Mouse (Mus musculus): ENCODE measurements at regions not wholly inside any gene's neighbourhood (a gene's known extent, or its start where the extent isn't known, plus 50 kb on each side); places are given as distances from the start of the nearest gene placed in this dataset.
"Not testable (repeated sequence)": the region's sequence is repeated elsewhere in the genome, so short reads cannot be mapped to it uniquely, and the experiment has no call there.

DNA sequence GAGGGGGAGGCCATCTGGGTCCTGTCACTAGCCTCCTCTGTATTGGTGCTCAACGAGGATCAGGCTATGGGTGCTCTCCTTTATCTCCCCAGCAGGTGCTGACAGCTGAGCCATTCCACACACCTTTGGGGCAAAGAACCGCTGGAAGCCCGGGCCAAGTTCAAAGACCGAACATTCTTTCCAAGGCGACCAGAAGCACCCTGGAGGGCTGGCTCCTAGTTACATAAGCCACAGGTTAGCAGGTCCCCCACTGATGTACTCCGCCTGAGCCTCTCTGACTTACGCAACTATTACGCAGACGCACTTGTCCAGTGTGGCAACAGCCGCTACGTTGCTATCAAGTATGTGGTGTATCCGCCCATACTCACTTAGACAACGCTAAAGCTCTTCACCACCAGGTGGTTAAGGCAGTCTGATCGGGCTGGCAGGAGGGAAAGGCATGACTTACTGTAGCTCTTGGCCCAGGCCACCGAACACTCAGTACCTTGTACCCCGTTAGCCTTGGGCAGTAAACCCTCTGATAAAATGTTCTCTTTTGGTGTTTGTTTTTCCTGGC lies 69.2 kb downstream of the Gm33543 start:
- no peak for DNase-seq

DNA sequence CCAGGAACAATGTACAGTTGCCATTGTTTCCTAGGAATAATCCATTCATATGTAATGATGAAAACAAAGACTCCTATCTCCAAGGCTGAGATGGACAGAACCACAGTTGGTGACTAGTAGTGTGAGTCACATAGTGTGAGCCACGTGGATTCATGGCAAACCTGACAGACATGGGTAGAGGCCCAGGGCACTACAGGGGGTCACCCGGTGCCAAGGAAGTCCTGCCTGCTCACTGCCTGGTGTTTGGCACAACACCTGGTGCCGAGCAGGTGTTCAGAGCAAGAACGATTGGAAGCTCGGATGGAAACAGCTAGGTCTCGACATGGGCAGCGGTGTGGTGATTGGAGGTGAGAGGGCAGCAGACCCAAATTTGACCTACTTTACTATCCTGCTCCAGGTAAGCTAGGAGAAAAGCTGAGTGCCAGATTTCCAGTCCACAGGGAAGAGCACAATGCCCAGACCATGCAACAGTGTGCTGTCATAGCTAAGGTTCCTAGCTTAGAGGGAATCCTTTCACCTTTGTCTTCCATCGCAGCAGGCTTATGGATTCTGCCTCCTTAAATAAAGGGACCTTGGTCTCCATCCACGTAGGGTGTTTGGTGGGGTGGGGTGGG lies 69.8 kb downstream of the Gm33543 start:
- DNase-seq, result no peak

DNA sequence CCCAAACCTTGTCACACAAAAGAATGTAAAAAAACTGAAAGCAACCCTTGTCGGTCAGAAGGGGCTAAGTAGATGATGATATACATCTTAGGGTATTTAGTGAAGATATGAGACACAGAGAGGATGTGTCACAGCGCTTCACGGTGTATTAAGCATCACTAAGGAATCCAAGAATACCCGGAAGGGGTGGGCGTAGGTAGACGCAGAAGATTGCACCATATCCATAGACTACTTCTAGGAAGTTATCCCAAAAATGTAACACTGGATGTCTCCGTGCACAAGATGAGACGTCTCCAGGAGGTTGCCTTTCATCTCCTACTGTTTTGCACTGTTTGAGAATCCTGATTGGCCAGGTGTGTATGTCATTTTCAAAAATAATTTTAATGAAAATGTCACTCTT lies 73.8 kb downstream of the Gm33543 start:
- DNase-seq, result no peak

DNA sequence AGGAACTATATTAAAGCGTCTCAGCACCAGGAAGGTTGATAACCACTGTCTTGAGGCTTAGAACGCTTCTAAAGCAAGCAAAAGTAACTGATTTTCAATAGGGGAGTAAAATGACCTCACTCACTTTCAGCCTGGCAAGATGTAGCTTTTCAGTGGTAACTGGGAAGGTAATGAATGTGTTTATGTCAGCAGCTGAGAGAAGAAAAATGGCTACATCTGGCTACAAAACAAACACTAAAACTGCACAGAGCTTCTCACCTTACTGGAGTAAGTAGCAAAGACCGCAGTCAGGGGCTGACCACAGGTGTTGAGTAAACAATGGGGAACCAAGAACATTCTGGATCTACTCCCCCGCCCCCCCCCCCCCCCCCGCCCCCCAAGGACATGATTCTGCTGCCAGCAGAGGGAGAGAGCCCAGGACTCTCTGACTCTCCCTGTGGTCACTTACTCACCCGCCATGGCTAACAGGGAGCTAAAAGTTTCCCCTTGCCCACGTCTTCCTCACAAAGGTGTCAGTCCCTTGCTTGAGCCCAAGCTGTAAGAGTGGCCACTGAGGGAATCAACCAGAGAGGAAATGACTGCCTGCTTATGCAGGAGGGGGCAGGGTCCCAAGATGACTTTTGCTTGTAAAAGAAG lies 75.1 kb downstream of the Gm33543 start:
- DNase-seq, result no peak

DNA sequence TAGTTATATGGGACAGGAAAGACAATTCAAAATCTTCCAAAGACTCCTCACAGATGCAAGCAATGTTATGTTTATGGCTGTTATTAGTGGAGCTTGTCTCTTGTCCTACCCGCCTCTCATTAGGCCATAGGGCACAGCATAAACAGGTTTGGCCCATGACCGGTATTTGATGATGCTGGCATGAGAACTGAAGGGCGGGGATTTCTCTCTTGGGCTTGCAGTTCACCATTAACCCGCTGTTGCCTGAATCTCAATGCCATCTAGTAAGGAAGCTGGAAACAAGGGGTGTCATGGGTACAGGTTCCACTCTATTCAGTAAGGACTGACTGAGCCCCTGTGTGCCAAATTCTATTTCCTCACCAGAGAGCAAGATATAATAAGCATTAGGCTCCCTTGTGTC lies 78.6 kb downstream of the Gm33543 start:
- no peak for DNase-seq

DNA sequence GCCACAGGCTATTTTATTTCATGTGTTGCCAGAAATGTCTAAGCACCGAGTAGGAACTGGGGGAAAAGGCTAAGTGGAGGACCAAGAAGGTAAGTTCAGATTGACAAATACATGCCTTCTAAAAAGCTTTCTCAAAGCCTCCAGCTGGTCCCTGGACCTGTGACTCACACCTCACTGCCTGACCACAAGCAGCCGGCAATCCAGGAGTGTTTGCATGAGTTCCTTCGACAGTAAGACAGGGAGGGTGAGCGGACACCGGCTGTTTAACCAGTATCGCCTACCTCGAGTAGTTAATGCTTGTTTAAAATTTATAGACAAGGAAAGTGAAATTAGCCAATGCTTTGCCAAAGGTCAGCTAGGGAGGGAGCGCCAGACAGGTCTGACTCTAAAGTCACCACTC lies 80.1 kb downstream of the Gm33543 start:
- no peak for DNase-seq

DNA sequence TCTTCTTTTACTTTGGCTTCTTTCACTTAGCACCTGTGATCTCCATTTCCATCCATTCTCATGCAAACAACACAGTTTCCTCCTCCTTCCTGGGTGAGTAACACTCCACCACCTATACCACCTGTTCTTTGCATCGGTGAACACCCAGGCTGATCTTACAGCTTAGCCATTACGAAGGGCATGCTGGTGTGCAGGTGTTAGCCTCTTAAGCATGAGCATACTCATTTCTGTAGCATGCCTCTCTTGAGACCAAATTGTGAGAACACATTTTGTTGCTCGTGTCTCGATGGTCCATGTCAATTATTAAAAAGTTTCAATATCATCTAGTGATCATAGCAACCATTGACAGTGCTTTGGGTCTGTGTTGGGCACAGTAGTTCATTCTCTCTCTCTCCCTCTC lies 80.8 kb downstream of the Gm33543 start:
- no peak for DNase-seq

DNA sequence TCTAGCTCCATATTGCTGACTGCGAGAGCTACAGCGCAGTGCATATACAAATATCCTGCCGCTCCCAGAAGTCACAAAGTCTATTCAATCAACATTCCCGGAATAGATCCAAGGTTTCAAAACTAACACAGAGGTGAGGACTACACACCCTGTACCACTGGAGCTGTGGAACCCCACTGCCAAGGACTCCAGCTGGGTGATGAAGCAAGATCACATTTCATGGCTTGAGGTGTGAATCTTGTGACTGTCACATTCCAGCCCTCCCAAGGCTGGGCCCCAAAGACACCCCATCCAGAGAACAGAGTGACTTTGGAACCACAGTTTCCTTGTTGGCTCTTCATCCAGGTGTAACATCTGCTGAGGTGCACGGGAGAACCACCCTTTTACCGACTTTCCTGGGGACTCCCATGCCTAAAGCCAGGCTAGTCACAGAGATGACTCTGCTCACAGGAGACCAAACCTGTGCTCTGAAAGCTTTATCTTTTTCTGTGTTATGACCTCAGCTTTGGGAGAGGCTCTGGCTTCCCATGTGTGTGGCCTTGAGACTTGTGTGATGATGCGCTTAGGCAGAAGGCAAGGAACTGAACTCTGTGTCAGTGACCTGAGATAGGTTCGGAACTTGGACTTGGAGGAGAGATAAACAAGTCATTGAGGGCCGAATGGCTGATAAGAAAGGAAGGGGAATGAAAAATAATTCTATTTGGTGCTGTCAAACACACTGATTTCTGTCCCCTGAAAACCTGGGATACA lies 82.4 kb downstream of the Gm33543 start:
- DNase-seq, result no peak

DNA sequence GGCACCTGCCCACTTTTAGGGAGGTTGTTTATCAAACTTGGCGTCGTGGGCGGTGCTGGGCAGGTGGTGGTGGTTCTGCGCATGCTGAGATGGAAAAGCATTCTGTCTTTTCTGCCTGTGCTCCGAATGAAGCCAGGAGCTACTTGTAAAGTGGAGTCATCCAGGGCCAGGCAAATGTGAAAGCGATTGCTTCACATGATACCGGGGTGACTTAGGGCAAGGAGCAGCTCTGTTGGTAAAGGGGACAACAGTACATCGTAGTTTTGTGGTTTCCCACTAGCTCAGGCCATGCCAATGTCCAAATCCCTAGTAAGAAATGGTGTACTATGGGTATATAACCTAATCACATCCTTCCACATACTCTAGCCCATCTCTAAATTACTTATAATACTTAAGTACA lies 84.5 kb downstream of the Gm33543 start:
- DNase-seq, result no peak

DNA sequence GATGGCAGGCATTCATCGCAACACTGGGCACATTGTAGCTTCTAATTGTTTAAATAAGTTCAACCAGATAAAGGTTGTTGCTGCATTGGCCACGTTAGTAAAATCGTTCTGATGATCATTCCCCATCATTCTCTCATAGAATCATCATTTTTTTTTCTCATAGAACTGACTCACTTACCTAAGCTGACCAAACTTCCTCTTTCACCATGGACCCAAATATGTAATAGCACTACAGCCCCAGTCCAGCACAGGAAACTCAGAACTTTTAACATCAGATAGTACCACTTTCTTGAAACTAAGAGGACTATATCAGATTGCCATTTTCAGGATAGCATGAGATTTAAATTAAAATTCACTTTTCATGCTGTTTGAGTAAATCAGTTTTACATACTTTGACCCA lies 82.2 kb upstream of the Anapc15-ps start:
- DNase-seq, result no peak

DNA sequence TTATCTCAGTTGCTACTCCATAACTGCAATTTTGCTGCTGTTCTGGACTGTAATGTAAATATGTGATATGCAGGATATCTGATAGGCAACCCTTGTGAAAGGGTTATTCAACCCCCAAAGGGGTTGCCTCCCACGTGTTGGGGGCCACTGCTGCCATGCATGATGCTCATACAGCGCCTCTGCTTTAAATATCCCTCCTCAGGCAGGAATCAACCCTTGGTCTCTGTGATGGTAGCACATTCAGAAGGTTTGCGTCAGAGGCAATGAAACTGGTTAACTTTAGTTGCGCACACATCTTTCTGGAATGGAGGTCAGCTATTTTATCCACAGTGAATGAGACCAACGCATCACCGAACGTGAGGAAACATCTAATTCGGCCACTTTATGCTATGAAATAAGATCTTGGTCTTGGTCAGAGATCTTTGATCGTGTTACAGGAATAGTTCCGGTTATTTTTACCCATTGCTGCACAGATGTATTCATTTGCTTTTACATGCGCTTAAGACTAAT lies 80.2 kb upstream of the Anapc15-ps start:
- DNase-seq, result no peak

DNA sequence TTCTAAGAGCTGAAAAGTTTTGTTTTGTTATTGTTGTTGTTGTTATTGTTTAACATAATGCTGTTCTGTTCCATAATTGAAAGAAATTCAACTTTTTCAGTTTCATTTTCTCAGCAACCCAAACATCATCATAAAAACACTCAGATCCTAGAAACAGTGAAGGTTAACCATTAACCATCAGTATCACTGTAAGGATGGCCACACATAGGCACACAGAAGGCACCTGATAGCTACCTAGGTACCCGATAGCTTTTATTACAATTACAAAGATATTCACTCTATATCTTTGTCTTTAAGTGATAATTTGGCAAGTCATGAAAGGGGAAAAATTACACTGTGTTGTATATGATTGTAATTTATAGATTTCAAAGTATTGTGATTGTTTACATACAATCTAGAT lies 75.1 kb upstream of the Anapc15-ps start:
- no peak for DNase-seq

DNA sequence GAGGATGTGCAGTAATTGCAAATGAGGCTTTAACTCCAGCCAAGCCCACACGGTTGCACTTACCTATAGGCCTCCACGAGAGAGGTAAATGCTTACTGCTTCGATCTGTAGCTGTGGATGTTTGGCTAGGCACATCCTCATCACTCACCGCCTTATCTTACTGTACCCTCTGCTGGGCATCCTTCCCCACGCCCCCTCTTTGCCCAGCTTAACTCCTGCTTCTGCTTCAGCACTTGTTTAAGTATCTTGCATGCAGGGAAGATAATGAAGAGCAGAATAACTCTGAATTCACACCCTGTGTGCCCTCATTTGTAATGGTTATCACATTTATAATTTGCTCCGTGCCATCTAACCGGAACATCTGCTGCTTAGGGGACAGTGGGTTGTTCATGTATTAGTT lies 74.7 kb upstream of the Anapc15-ps start:
- no peak for DNase-seq

DNA sequence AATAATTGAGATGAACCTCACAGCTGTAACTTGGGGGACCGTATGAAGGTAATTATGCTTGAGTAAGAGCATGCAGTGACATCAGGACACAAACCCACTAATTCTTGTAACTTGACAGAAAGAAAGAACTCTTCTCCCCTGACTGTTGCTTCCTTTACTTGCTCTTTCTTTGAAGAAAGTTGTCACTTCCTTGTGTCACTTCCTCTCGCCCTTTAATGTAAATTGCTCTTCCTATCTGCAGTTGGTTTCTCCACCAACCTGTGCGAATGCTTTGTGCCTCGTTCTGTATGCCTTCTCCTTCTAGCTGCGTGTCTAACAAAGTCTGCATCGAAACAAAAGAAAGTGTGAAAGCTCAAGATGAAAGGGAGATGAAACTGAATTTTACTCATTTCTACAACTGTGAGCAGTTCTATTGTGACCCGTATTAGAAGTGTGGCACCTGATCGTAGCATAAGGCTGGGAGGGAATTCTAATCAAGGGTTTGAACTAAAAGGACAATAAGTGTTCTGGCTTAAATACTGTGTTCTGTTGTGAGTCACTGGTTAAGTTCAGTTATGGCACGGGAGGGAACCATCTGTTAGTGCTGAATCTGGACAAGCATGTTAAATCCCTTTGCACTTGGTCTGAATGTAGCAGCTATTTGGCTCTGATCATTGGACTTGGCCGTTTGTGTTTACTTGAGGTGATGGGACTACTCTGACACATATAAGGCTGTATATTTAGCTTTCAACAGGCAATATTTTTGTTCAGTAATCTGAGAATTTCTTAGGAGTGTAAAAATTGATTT lies 72.8 kb upstream of the Anapc15-ps start:
- DNase-seq, result no peak

DNA sequence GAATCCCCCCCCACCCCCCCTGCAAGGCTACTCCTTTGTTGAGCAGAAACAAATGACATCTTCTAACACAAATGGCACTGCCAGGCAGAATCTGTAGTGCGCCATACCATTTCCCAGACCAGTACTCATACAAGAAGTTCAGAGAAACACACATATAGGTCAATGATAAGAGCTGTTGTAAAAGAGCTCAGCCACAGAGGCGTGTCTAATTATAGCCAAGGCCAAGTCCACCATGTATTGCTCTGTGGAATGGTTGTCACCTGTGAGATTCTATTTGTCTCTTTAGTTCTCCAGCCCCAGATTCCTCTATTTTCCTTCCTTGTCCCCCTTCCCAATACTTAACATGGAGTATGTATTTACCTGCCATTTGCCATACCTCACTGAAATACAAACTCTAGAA lies 72.0 kb upstream of the Anapc15-ps start:
- no peak for DNase-seq

DNA sequence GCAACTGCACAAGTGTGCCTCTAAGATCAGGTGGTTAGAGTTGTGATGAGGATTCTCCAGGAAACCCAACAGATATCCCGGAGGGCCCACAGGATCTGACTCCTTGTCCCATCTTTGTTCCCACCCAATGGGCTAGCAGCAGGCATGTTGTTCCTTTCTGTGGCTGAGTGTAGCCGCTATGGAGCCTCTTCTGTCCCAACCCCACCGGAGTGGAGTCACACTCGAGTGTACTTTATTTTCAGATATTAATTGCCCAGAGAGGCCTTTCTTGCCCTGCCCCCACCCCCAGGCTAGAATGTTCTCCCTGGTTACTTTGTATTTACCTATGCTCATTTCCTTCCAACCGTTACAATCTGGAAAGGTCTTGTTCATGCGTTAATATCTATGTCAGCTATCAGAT lies 70.4 kb upstream of the Anapc15-ps start:
- DNase-seq, result no peak

DNA sequence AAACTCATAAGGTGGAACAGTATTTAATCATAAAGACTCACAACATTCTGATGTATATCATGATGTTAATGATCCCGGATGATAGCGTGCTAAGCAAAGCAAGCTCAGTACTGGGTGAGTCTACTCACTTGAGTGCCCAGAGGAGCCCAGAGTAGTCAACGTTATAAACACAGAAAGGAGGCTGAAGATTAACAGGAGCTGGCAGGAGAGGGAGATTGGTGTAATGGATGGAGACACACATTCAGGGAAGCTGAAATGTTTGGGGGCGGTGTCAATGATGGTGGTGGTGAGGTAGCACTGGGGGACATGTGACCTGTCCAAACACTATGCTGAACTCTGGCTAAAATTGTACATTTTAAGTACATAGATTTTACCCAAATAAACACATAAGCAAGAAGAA lies 66.2 kb upstream of the Anapc15-ps start:
- no peak for DNase-seq

DNA sequence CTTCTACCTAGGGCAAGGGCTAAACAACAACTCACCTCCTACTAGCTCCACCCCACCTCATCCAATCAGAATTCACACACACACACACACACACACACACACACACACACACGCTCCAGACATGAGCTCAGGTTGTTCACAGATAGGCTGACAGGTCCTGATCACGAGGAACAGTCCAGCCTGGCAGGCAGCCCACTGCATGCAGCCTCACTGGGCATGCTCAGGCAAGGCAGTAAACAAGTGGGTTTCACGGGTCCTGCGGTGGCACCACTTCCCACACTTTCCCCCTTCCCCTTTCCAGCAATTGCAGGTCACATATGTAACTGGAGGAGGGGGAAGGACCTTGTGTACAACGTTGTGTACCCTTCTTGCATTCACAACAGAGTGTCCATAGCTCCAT lies 63.5 kb upstream of the Anapc15-ps start:
- not testable (repeated sequence) for DNase-seq

DNA sequence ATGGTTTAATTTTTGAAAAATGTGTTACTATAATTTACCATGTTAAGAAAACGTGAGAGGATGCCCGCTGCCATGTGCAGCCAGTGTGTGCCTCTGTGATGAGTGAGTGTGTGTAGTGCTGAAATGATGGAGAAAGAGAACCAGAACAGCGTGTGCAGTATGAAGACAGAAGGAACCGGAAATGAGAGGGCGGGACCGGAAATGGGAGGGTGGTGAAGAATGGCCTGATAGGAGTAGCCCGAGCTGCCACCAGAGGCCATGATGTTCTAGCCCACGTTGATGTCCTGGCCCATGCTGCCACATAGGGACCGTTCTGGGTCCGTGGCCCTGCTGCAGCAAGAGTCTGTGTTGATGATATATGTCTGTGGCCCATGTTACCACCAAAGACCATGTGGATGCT lies 57.8 kb upstream of the Anapc15-ps start:
- DNase-seq, result no peak

DNA sequence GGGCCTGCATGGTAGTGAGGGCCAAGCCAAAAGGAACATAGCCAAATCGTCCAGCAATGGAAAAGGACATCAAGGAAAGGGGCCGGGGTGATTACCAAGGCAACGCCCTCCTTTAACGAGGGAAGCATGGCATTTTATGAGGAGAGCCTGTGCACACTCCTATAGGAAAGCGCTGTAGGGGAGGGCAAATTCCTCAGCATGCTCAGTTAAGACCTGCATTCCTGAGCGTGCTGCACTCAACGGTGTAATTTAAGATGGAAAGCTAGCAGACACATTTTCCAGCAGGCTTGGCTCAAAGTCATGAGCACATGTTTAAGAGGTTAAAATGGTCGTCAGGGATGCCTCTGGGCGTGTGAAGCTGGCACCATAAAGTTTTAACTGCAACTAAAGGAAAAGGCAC lies 56.6 kb upstream of the Anapc15-ps start:
- DNase-seq, result peak; percentile 55

DNA sequence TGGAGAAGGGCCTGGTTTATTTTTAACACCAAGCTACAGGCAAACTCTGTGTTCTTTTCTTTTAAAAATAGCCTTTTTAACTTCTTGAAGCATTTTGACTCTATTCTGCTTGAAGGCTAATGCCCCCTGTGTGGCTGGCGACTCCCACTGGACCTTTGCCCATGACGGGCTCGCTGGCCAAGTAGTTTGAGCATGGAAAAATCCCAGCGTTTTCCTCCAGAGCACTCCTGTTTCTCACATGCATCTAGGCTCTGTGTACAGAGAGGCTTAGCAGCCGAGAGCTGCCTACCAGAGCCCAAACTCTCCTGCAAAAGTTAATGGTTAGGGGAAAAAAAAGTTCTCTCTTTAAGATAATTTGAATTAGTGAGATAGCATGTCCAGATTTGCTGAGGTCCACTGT lies 52.7 kb upstream of the Anapc15-ps start:
- no peak for DNase-seq

DNA sequence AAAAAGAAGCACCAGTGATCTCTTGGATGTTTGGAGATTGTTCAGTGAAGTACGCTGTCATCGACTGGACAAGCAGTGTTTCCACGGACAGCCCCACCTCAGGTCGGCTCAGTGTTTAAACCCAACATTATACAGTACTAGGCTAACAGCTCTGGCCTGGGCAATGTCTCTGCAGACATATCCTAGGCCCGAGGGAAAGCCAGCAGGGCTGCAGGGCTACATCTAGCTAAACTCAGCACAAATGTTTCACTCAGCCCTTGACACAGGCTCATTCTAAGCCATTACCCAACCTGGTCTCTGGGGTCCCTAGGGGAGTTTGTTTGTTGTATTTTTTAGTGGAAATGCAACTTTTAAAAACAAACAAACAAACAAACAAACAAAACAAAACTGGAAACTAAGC lies 52.1 kb upstream of the Anapc15-ps start:
- DNase-seq, result no peak
